Mouse (Mus musculus) kidney, postnatal 0 days (tissue): Measurements from ENCODE around the gene Sgms1. TPM values are rescaled to one million over a fixed set of nuclear protein-coding genes. Genes with fewer than 3 reads are reported as not detected.

Experiments used
- ATAC-seq: fragments of 200-750 bp; cut with Nextera tagmentation; replicated peaks from 2 replicates; pipeline ENCODE4 v1.8.0; 2017; ENCODE audit warnings: low read depth, moderate number of reproducible peaks, moderate TSS enrichment, moderate library complexity; ENCODE audit not compliant: low FRiP score
- DNase-seq: peaks from one replicate; pipeline ENCODE4 v3.0.0-alpha.2; 2016; ENCODE audit warnings: low spot score
- H3K27ac ChIP-seq: fragments of 300-500 bp; sonication (generic); 2 replicates; pipeline ENCODE4 v1.5.1; 2014; ENCODE audit warnings: mild to moderate bottlenecking
- H3K27me3 ChIP-seq: fragments of 300-500 bp; sonication (generic); 2 replicates; pipeline ENCODE4 v1.6.1; 2014; ENCODE audit warnings: low read length, mixed read lengths; ENCODE audit not compliant: insufficient read depth
- H3K36me3 ChIP-seq: fragments of 300-500 bp; sonication (generic); 2 replicates; pipeline ENCODE4 v1.6.1; 2014; ENCODE audit warnings: low read length, mixed read lengths; ENCODE audit not compliant: insufficient read depth
- H3K4me1 ChIP-seq: fragments of 300-500 bp; sonication (generic); replicated peaks from 2 replicates; pipeline ENCODE4 v1.6.1; 2014; ENCODE audit warnings: antibody characterized with exemption, low read length, mixed read lengths; ENCODE audit not compliant: insufficient read depth
- H3K4me2 ChIP-seq: fragments of 300-500 bp; sonication (generic); 2 replicates; pipeline ENCODE4 v1.6.1; 2014; ENCODE audit warnings: mild to moderate bottlenecking, low read length, moderate library complexity, mixed read lengths
- H3K4me3 ChIP-seq: fragments of 300-500 bp; sonication (generic); replicated peaks from 2 replicates; pipeline ENCODE4 v1.5.1; 2014; ENCODE audit warnings: low read depth, low read length
- H3K9ac ChIP-seq: fragments of 300-500 bp; sonication (generic); 2 replicates; pipeline ENCODE4 v1.6.1; 2014; ENCODE audit warnings: low read depth, low read length
- H3K9me3 ChIP-seq: fragments of 300-500 bp; sonication (generic); replicated peaks from 2 replicates; pipeline ENCODE4 v1.6.1; 2016; ENCODE audit warnings: low read length, inconsistent platforms, mixed read lengths
- CTCF ChIP-seq: IDR thresholded peaks from 2 replicates; pipeline ENCODE4 v1.5.1; 2016; ENCODE audit warnings: antibody characterized with exemption, low read depth, mild to moderate bottlenecking, moderate library complexity
- WGBS: fragments of 180-500 bp; shearing (Covaris S2); extraction: QIAGEN DNeasy Blood & Tissue Kit; methylation state at CpG from one replicate; pipeline ENCODE4 v1.1.7; 2014; 5-methylcytosine and 5-hydroxymethylcytosine counted together
- polyA plus RNA-seq: library from polyadenylated mRNA; unstranded; fragments of >200 nt; fragmentation: Nextera tagmentation; extraction: Ambion mirVana; gene quantifications from 2 replicates; pipeline ENCODE4 v1.2.1, GENCODE M21; 2015

Sgms1 gene
- polyA plus RNA-seq, 1 experiment from 2014 or later = 42.4 TPM

DNA sequence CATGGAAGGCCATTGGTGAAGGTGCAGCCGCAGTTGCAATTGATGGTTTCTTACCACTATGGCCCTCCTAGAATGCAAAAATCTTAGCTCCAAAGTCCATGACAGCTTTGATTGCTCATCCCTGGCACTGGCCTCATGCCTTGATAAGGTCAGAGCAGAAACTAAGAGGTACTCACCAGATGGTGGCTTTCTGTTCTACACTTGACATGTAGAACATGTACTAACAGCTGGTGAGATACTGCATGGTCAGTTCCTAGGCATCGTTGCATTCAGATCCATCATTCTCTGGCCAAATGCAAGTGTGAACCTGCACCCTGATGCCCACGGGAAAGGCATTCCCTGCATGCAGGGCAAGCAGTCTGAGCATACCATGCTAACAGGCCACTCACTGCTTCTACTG, 63.4 kb downstream of the Sgms1 start:
- Histone ChIP-seq H3K4me1 (peaks cover 40% of the 10 kb centered on the region), H3K4me3 (no peak overlapping the region), H3K27ac (no peak overlapping the region), H3K36me3 (no peaks in the 10 kb centered on the region), H3K27me3 (no peaks in the 10 kb centered on the region), H3K9ac (no peak overlapping the region), H3K4me2 (no peak overlapping the region), H3K9me3 (no peaks in the 10 kb centered on the region)
- DNase-seq (no peak), ATAC-seq (no peak)
- 56% methylated on average over 3 of the region's 3 CpGs for WGBS
- TF ChIP-seq CTCF = no peak

GRCm38 (mm10) chr19:32325100-32325768, 64.3 kb downstream of the Sgms1 start:
- H3K4me1 ChIP-seq = peaks cover 42% of the 10 kb centered on the region
- H3K9ac ChIP-seq = no peak overlapping the region
- H3K9me3 ChIP-seq = no peaks in the 10 kb centered on the region
- no peak overlapping the region for H3K4me3 ChIP-seq
- no peaks in the 10 kb centered on the region for H3K36me3 ChIP-seq
- H3K4me2 ChIP-seq = no peak overlapping the region
- no peak for TF ChIP-seq CTCF
- DNase-seq (peak; percentile 85), ATAC-seq (peak; percentile 66; the same call in 1 of the 2 replicates)
- H3K27ac ChIP-seq = no peak overlapping the region
- no peaks in the 10 kb centered on the region for H3K27me3 ChIP-seq
- WGBS = 35% methylated on average over 10 of the region's 10 CpGs

DNA sequence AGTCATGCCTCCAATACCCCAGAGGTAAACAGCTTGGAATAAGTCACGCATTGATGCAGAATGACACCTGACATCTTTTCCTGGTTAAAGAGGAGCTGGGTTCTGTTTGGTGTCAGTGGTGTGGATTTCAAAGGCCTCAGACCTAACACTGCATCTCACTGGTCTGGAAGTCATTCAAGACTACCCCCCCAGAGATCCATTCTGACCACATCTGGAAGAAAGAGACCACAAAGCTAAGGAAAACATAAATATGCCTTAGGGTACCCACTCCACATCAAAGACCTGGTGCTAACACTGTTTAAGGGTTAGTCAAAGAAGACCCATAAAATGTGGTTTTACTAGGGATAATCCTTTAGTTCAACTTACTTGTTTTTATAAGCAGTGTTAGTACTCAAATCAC, 65.0 kb downstream of the Sgms1 start:
- 62% methylated on average over 1 of the region's 1 CpGs for WGBS
- no peak overlapping the region for H3K4me3 ChIP-seq
- no peak overlapping the region for H3K27ac ChIP-seq
- no peaks in the 10 kb centered on the region for H3K27me3 ChIP-seq
- H3K9me3 ChIP-seq = no peaks in the 10 kb centered on the region
- H3K36me3 ChIP-seq = no peaks in the 10 kb centered on the region
- DNase-seq = no peak
- no peak overlapping the region for H3K4me2 ChIP-seq
- peaks cover 45% of the 10 kb centered on the region for H3K4me1 ChIP-seq
- H3K9ac ChIP-seq = no peak overlapping the region
- no peak for TF ChIP-seq CTCF
- no peak for ATAC-seq

- Histone ChIP-seq H3K9ac (no peak overlapping the region), H3K27me3 (no peaks in the 10 kb centered on the region), H3K36me3 (no peaks in the 10 kb centered on the region), H3K27ac (peak overlapping the region; percentile 78), H3K4me1 (peaks cover 45% of the 10 kb centered on the region), H3K4me3 (no peak overlapping the region), H3K4me2 (peak overlapping the region; percentile 40; the same call in 1 of the 2 replicates), H3K9me3 (no peaks in the 10 kb centered on the region)
- DNase-seq (no peak), ATAC-seq (no peak)
- no peak for TF ChIP-seq CTCF
- 48% methylated on average over 11 of the region's 11 CpGs for WGBS
Observed at GRCm38 (mm10) chr19:32323070-32323469, 66.4 kb downstream of the Sgms1 start.

- peak; percentile 49; the same call in 1 of the 2 replicates for TF ChIP-seq CTCF
- H3K36me3 ChIP-seq = no peaks in the 10 kb centered on the region
- H3K4me1 ChIP-seq = peaks cover 45% of the 10 kb centered on the region
- no peaks in the 10 kb centered on the region for H3K27me3 ChIP-seq
- no peaks in the 10 kb centered on the region for H3K9me3 ChIP-seq
- H3K27ac ChIP-seq = peak overlapping the region; percentile 78
- no peak overlapping the region for H3K9ac ChIP-seq
- DNase-seq (peak; percentile 81), ATAC-seq (peak; percentile 63)
- WGBS = 26% methylated on average over 3 of the region's 3 CpGs
- peak overlapping the region; percentile 40 for H3K4me2 ChIP-seq
- no peak overlapping the region for H3K4me3 ChIP-seq
Observed at GRCm38 (mm10) chr19:32322429-32323035, 67.0 kb downstream of the Sgms1 start.

DNA sequence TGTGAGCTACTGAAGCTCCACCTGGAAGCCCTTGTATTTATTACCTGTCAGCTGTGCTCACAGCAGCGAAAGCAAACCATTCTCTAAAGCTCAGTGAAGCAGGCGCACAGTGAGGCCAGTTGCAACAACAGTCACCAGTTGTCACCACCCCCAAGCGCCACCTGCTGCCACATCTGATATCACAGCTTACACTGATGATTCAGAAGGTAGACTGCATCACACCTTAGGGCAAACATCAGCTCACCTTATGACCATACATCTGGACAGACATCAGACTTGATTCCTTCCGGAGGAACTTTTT, 69.2 kb downstream of the Sgms1 start:
- no peak overlapping the region for H3K4me3 ChIP-seq
- WGBS = 44% methylated on average over 4 of the region's 4 CpGs
- H3K4me2 ChIP-seq = no peak overlapping the region
- TF ChIP-seq CTCF = peak; percentile 81
- DNase-seq (peak; percentile 67), ATAC-seq (peak; percentile 26; the same call in 1 of the 2 replicates)
- H3K36me3 ChIP-seq = no peaks in the 10 kb centered on the region
- H3K27ac ChIP-seq = 0 out of 2 replicates have a peak overlapping the region, but pooled peaks have one; percentile 19
- H3K9ac ChIP-seq = no peak overlapping the region
- H3K9me3 ChIP-seq = no peaks in the 10 kb centered on the region
- H3K27me3 ChIP-seq = no peaks in the 10 kb centered on the region
- H3K4me1 ChIP-seq = peaks cover 34% of the 10 kb centered on the region
